Mouse (Mus musculus) T-cell, adult 2 months (primary cell): Measurements from ENCODE around the gene Nfya.
"Not testable (repeated sequence)": the region's sequence is repeated elsewhere in the genome, so short reads cannot be mapped to it uniquely, and the experiment has no call there.

Source experiments
- DNase-seq: peaks from one replicate; pipeline ENCODE4 v3.0.0; 2022; ENCODE audit warnings: low spot score

The Nfya gene

GRCm38 (mm10) chr17:48391446-48391845, 18.3 kb downstream of the Nfya start:
- no peak for DNase-seq

- no peak for DNase-seq
Observed at GRCm38 (mm10) chr17:48389442-48389841, 20.3 kb downstream of the Nfya start.

GRCm38 (mm10) chr17:48388666-48389065, 21.0 kb downstream of the Nfya start:
- no peak for DNase-seq

- no peak for DNase-seq
Observed at GRCm38 (mm10) chr17:48385786-48386461, 23.8 kb downstream of the Nfya start.

- no peak for DNase-seq
Observed at GRCm38 (mm10) chr17:48379050-48379449, 30.7 kb downstream of the Nfya start.

GRCm38 (mm10) chr17:48376102-48376501, 33.6 kb downstream of the Nfya start:
- DNase-seq, result no peak

GRCm38 (mm10) chr17:48372987-48373386, 36.7 kb downstream of the Nfya start:
- no peak for DNase-seq

- DNase-seq, result no peak
Observed at GRCm38 (mm10) chr17:48371621-48372020, 38.1 kb downstream of the Nfya start.

- no peak for DNase-seq
Observed at GRCm38 (mm10) chr17:48366806-48367205, 42.9 kb downstream of the Nfya start.

GRCm38 (mm10) chr17:48365511-48366155, 44.1 kb downstream of the Nfya start:
- no peak for DNase-seq

GRCm38 (mm10) chr17:48363421-48363965, 46.2 kb downstream of the Nfya start:
- no peak for DNase-seq

- no peak for DNase-seq
Observed at GRCm38 (mm10) chr17:48362966-48363365, 46.7 kb downstream of the Nfya start.

- no peak for DNase-seq
Observed at GRCm38 (mm10) chr17:48362346-48362745, 47.4 kb downstream of the Nfya start.

- DNase-seq, result no peak
Observed at GRCm38 (mm10) chr17:48360462-48360861, 49.2 kb downstream of the Nfya start.

GRCm38 (mm10) chr17:48359616-48360015, 50.1 kb downstream of the Nfya start, which contains the start of gene Treml1:
TSS of gene Treml1 (plus strand) at chr17:48359916.
- DNase-seq, result no peak

- no peak for DNase-seq
Observed at GRCm38 (mm10) chr17:48357892-48358291, 51.8 kb downstream of the Nfya start.

- DNase-seq, result no peak
Observed at GRCm38 (mm10) chr17:48355822-48356221, 53.9 kb downstream of the Nfya start.

GRCm38 (mm10) chr17:48352976-48353375, 56.7 kb downstream of the Nfya start:
- DNase-seq, result not testable (repeated sequence)

- no peak for DNase-seq
Observed at GRCm38 (mm10) chr17:48350681-48351193, 59.0 kb downstream of the Nfya start.

- no peak for DNase-seq
Observed at GRCm38 (mm10) chr17:48347287-48347686, 62.4 kb downstream of the Nfya start.

GRCm38 (mm10) chr17:48346834-48347233, 62.9 kb downstream of the Nfya start:
- no peak for DNase-seq

GRCm38 (mm10) chr17:48346231-48346630, 63.5 kb downstream of the Nfya start, which contains the start of gene Trem2:
TSS of gene Trem2 (plus strand) at chr17:48346401.
- DNase-seq, result no peak

GRCm38 (mm10) chr17:48345824-48346223, 63.9 kb downstream of the Nfya start:
- no peak for DNase-seq
